Mouse (Mus musculus) bone marrow macrophage, adult 2 months (primary cell): Measurements from ENCODE around the gene Tgm2.

ENCODE experiments used
- CTCF ChIP-seq: IDR thresholded peaks from 2 replicates; pipeline ENCODE4 v1.5.1; 2012; ENCODE audit warnings: low read depth, mild to moderate bottlenecking, low read length, moderate library complexity
- POLR2A ChIP-seq: IDR thresholded peaks from 2 replicates; pipeline ENCODE4 v1.6.1; 2012; ENCODE audit warnings: mild to moderate bottlenecking, low read depth, low read length, borderline replicate concordance

GRCm38 (mm10) chr2:158143816-158144215 lies 2.4 kb downstream of the Tgm2 start:
- no peak for TF ChIP-seq CTCF
- TF ChIP-seq POLR2A = no peak
